9 mouse cellular contexts compared by ENCODE assay signal in the genomic region with DNA sequence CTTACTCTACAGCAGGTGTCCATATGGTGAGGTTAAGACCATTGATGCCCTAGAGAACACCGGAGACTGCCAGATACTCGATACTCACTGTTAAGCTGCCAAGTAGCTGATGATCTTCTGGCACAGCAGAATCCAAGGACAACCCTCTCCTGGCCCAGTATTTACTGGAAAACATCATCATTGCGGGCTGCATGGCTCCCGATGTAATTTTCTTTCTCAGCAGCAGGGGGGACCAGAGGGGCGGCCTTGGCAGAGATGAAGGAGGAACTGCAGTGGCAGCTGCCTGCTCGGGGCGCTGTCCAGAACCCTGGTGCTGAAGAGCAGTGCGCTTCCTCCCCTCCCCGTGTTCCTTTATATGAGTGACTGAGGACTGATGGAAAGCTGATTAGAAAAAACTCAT. TPM values are rescaled to one million over a fixed set of nuclear protein-coding genes. Genes with fewer than 3 reads are reported as not detected.
A peak's percentile ranks its signal among the peaks of the same experiment; 100 is the strongest.
DNase-seq lines count a peak whose midpoint lies in the region; ATAC-seq and TF ChIP-seq lines count a peak whose summit lies in the region.
"Had no signal": no experiment of that assay in that cellular context is flagged by ENCODE, and none has a peak within 500 bp of the region (broad histone marks: within the 10 kb centered on the region; RNA-seq: fewer than 3 reads in every experiment).

A gene (minus strand): TSS at position 326 of the 400 bp plus-strand sequence.

- no peaks in the 10 kb centered on the region for H3K36me3 ChIP-seq in G1E (replicated peaks)
- no peaks in the 10 kb centered on the region for H3K36me3 ChIP-seq in forebrain, embryonic 15.5 days
- no peaks in the 10 kb centered on the region for H3K36me3 ChIP-seq in hindbrain, embryonic 11.5 days (ENCODE audit: control insufficient read depth, insufficient read depth, low read length)

- no peaks in the 10 kb centered on the region for H3K9me3 ChIP-seq in G1E (replicated peaks)
- H3K9me3 ChIP-seq in forebrain, embryonic 15.5 days, result no peaks in the 10 kb centered on the region
- no peaks in the 10 kb centered on the region for H3K9me3 ChIP-seq in hindbrain, embryonic 11.5 days (ENCODE audit: control insufficient read depth, low read length)

- H3K27me3 ChIP-seq in G1E (ENCODE audit: insufficient read depth, low read length), result no peaks in the 10 kb centered on the region
- no peaks in the 10 kb centered on the region for H3K27me3 ChIP-seq in forebrain, embryonic 15.5 days
- no peaks in the 10 kb centered on the region for H3K27me3 ChIP-seq in hindbrain, embryonic 11.5 days (ENCODE audit: control insufficient read depth, insufficient read depth, low read length)

- no peak within 1 kb of the TSS for H3K4me3 ChIP-seq in G1E (ENCODE audit: low read depth, low read length)
- no peak within 1 kb of the TSS for H3K4me3 ChIP-seq in forebrain, embryonic 15.5 days
- no peak within 1 kb of the TSS for H3K4me3 ChIP-seq in hindbrain, embryonic 11.5 days (ENCODE audit: low read depth, low read length)

- H3K4me2 ChIP-seq in forebrain, embryonic 15.5 days (replicated peaks), result no peak within 1 kb of the TSS
- H3K4me2 ChIP-seq in hindbrain, embryonic 11.5 days (replicated peaks; ENCODE audit: low read depth, low read length), result no peak within 1 kb of the TSS

- peak; percentile 91 for ATAC-seq in G1E (ENCODE audit: extremely low read depth, insufficient number of reproducible peaks, low FRiP score, poor library complexity, severe bottlenecking)
- ATAC-seq in cerebellum, adult (ENCODE audit: insufficient number of reproducible peaks, low FRiP score, low TSS enrichment), result peak; percentile 90
- ATAC-seq in forebrain, embryonic 15.5 days (replicated peaks), result peak; percentile 79
- peak; percentile 72 for ATAC-seq in hindbrain, embryonic 11.5 days (ENCODE audit: low FRiP score)

- WGBS in forebrain, embryonic 15.5 days, result 6% methylated on average over 9 of the region's 9 CpGs
- 6% methylated on average over 9 of the region's 9 CpGs for WGBS in hindbrain, embryonic 11.5 days

- no peaks in the 10 kb centered on the region for H3K4me1 ChIP-seq in G1E (ENCODE audit: insufficient read depth, low read depth, low read length)
- H3K4me1 ChIP-seq in forebrain, embryonic 15.5 days, result peaks cover 6% of the 10 kb centered on the region; the same call in 1 of the 2 replicates
- H3K4me1 ChIP-seq in hindbrain, embryonic 11.5 days (replicated peaks; ENCODE audit: control insufficient read depth, insufficient read depth, low read length), result no peaks in the 10 kb centered on the region

- H3K9ac ChIP-seq in forebrain, embryonic 15.5 days (replicated peaks), result no peak within 1 kb of the TSS
- H3K9ac ChIP-seq in hindbrain, embryonic 11.5 days (ENCODE audit: low read depth, low read length), result no peak within 1 kb of the TSS

- peak; percentile 68 for DNase-seq in G1E (ENCODE audit: low spot score)
- DNase-seq in hindbrain, embryonic 11.5 days (ENCODE audit: low spot score), result peak; percentile 82
- peak; percentile 47 for DNase-seq in layer of hippocampus, adult 9-11 months
- DNase-seq in lung, postnatal 36 days, result peak; percentile 67
- peak; percentile 83 for DNase-seq in retina, postnatal 1 day
- peak; percentile 91 for DNase-seq in thymus, postnatal 4 days

- H3K27ac ChIP-seq in forebrain, embryonic 15.5 days (replicated peaks), result no peak within 1 kb of the TSS
- no peak within 1 kb of the TSS for H3K27ac ChIP-seq in hindbrain, embryonic 11.5 days (ENCODE audit: low read depth, low read length)

- TF ChIP-seq CTCF in G1E (IDR thresholded peaks at IDR 0.05; ENCODE audit: low read depth, low read length), result peak; percentile 53; the same call in 1 of the 2 replicates

RNA-seq across cellular contexts. Expression of the gene that starts here (rescaled TPM):
- total RNA-seq in G1E (2014; fragmentation: Nextera tagmentation) (not detected in 2 replicates), G1E (2017) (0.06 and 0.11 TPM in 2 replicates)
- polyA plus RNA-seq in G1E (2012), result not detected in 2 replicates
- polyA plus RNA-seq in forebrain, embryonic 15.5 days (2015; fragmentation: Nextera tagmentation; extraction: Ambion mirVana), result 0.11 and 0.33 TPM in 2 replicates
- polyA plus RNA-seq in hindbrain, embryonic 11.5 days (2014; fragmentation: Nextera tagmentation; extraction: Ambion mirVana), result 0.57 and 1.7 TPM in 2 replicates
- polyA plus RNA-seq: heart, embryonic 14.5 days had no signal

Comparison
In these comparisons a context has a peak if more than half of its experiments do, and no peak if none do; other contexts are left out.
1. Peak in DNase-seq and ATAC-seq in G1E; RNA of the gene not detected or under 1 TPM.
2. Peak in ATAC-seq in forebrain, embryonic 15.5 days; RNA of the gene not detected or under 1 TPM.